Mouse (Mus musculus): ENCODE results near the gene Olfr1537.

Gene Olfr1537

DNA sequence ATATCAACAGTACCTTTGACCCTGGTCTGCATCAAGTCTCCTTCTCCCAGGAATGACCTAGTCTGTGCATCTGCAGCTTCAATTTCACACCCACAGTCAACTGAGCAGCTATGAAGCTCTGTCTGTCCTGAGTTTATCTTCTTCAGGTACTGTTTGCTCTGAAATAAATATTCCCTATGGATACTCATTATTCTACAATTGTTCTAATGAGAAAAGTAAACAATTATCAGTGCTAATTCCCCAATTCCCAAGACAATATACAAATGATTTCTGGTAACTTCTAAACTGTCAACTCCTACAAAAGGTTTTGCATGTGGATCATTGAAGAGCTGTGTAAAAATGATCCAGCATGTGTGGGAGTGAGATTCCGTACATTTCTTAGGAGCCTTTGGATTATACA is at the start of gene Olfr1537:
TSS of gene Olfr1537 (minus strand) at position 101 of the 400 bp plus-strand sequence.
- DNase-seq (ENCODE audit: extremely low spot score, low spot score) = no peak

DNA sequence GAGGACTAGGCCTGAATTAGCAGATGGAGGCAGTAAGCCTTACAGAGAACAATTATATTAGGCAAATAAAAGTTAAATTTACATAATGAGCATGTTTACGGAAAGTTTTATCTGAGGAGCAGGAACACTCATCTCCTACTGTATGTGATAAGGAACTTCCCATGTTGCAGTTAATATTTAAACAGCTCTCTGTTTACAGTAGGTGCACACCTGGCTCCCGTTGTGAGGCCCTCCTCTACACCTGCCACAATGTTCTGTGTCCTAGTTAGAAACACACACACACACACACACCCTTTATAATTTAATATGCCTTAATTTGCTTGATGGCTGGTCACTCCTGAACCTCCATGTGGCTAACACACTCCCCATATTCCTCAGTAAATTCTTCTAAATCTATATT is 37.3 kb upstream of the Olfr1537 start:
- no peak for DNase-seq (ENCODE audit: extremely low spot score, low spot score)

DNA sequence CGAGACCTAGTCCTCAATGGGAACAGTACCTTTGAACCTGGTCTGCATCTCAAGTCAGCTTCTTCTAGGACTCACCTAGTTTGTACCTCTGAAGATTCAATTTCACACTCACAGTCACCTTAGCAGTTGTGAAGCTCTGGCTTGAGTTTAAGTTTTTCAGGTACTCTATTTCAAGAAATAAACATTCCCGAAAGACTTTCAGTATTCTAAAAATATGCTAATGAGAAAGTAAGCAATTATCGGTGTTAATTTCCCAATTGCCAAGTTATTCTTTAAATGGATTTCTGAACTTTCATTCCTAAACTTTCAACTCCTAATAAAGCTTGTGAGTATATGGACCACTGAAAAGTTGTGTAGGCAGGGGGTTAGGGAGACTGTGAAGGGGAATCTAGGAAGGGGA is 26.9 kb upstream of the Olfr1537 start, which contains the start of gene Olfr945:
TSS of gene Olfr945 (minus strand) at position 101 of the 400 bp plus-strand sequence.
- no peak for DNase-seq (ENCODE audit: extremely low spot score, low spot score)

DNA sequence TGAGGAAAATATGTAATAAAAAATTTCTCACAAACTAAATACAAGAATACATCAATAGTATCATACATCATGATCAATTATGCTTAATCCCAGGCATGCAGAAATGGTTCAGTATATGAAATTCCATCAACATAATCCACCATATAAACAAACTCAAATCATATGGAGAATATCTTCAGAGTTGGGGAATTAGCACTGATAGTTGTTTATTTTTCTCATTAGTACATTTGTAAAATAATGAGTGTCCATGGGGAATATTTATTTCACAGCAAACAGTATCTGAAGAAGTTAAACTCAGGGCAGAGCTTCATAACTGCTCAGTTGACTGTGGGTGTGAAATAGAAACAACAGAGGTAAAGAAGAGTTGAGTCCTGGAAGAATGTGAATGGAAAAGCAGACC is 48.2 kb downstream of the Olfr1537 start, which contains the start of gene Olfr944:
TSS of gene Olfr944 (plus strand) at position 301 of the 400 bp plus-strand sequence.
- no peak for DNase-seq (ENCODE audit: extremely low spot score, low spot score)
